Mouse (Mus musculus): ENCODE measurements at regions not wholly inside any gene's neighbourhood (a gene's known extent, or its start where the extent isn't known, plus 50 kb on each side); places are given as distances from the start of the nearest gene placed in this dataset.

DNA sequence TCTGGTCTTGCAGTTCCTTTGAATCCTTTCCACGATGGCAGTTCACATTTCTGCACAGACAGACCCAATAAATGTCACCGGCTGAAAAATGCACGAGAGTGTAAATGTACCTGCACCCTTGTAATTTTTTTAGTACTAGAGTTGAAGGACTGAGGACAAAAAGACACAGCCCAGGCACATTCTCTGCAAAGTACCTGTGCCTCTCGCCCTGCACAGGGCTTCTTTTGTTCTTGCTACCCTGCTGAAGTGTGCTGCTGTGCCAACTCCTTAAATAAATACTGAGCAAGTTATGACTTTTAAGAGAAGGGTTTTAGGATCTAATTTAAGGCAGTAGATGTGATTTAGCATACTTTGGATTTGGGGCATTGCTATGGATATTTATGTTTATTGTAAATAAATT lies 118.5 kb upstream of the Mast4 start:
- TF ChIP-seq CTCF (IDR thresholded peaks at IDR 0.05; ENCODE audit: control insufficient read depth, insufficient read depth, insufficient read length) (no peak), USF1 (IDR thresholded peaks at IDR 0.05; ENCODE audit: low read depth) (no peak), MYOD1 (IDR thresholded peaks at IDR 0.05; ENCODE audit: control insufficient read depth, insufficient read length, low read depth) (no peak), MYOG (IDR thresholded peaks at IDR 0.05; ENCODE audit: control insufficient read depth, extremely low read depth, insufficient read length) (no peak), MAX (IDR thresholded peaks at IDR 0.05) (no peak), FOSL1 (IDR thresholded peaks at IDR 0.05; ENCODE audit: insufficient read depth, low read length, poor library complexity, severe bottlenecking) (no peak), CEBPB (IDR thresholded peaks at IDR 0.05; ENCODE audit: low read depth) (no peak)
